Mouse (Mus musculus) thymus, adult 2 months (tissue): ENCODE results near the gene Gan.

Source experiments
- CTCF ChIP-seq: fragments of 200-500 bp; IDR thresholded peaks from 2 replicates; pipeline ENCODE4 v1.5.1; 2012; ENCODE audit warnings: mild to moderate bottlenecking, control low read depth, low read length, moderate library complexity, borderline replicate concordance; ENCODE audit not compliant: control insufficient read depth, poor library complexity, insufficient read depth; ENCODE audit errors: extremely low read depth
- POLR2A ChIP-seq: fragments of 200-500 bp; IDR thresholded peaks from 2 replicates; pipeline ENCODE4 v1.6.1; 2012; ENCODE audit warnings: mild to moderate bottlenecking, low read length, control low read depth, moderate library complexity; ENCODE audit not compliant: control insufficient read depth, poor library complexity, insufficient read depth; ENCODE audit errors: extremely low read depth

- no peak for TF ChIP-seq CTCF
- no peak for TF ChIP-seq POLR2A
Observed at GRCm38 (mm10) chr8:117240326-117240725, 82.4 kb downstream of the Gan start.
